Mouse (Mus musculus): ENCODE measurements at regions not wholly inside any gene's neighbourhood (a gene's known extent, or its start where the extent isn't known, plus 50 kb on each side); places are given as distances from the start of the nearest gene placed in this dataset.

DNA sequence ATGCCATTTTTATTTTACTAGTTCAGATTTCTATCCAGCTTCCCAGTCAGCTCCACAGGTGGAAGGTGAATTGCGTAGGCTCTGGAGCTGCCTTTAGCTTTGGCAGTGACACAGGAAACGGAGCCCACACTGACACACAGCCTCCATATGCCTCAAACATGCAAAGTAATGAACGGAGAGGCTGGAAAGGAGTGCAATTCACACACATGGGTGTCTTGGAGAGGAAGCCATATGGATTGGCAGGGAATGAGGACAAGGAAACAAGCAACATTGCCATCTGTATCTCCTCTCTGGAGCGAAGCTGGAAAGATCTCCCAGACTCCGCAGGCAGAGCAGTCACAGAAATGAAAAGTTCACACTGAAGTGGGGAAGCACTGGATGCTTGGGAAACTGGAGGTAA is 201.6 kb upstream of the 4930452B06Rik start:
- Histone ChIP-seq H3K27ac (ENCODE audit: insufficient read depth, low read depth) (no peak overlapping the region), H3K4me1 (ENCODE audit: control insufficient read depth in 1 of 2, insufficient read depth in 2 of 2) (no peaks in the 10 kb centered on the region), H3K4me3 (replicated peaks in 1 of 3; ENCODE audit: low read depth in 2 of 3, low read length in 2 of 3, poor library complexity in 1 of 3) (no peak overlapping the region), H3K27me3 (replicated peaks) (no peaks in the 10 kb centered on the region), H3K79me2 (replicated peaks; ENCODE audit: control insufficient read depth, extremely low read depth, insufficient read depth, poor library complexity, severe bottlenecking) (no peaks in the 10 kb centered on the region), H3K36me3 (replicated peaks in 1 of 2; ENCODE audit: control insufficient read depth in 1 of 2, insufficient read depth in 1 of 2, low read length in 1 of 2) (no peaks in the 10 kb centered on the region), H3K9me3 (replicated peaks; ENCODE audit: low read length) (no peaks in the 10 kb centered on the region), H3K4me2 (ENCODE audit: insufficient read depth, low read depth, poor library complexity, severe bottlenecking) (no peak overlapping the region), H3K9ac (ENCODE audit: insufficient read depth, low read depth) (no peak overlapping the region)
- dilution Hi-C loops (cut with MboI; ENCODE audit: extremely low pct_ligation_motif_present, extremely low pct_unique_long_range_greater_than_20kb, low sequenced_read_pairs) (no loop called here), in situ Hi-C loops (cut with MboI; ENCODE audit: low pct_ligation_motif_present, low pct_unique_long_range_greater_than_20kb, low sequenced_read_pairs) (no loop called here)
- no peak for DNase-seq (ENCODE audit: extremely low read depth)
- TF ChIP-seq USF2 (conservative IDR thresholded peaks at IDR 0.05; ENCODE audit: low read depth, low read length), result no peak
- no peak for TF ChIP-seq MXI1 (IDR thresholded peaks at IDR 0.05; ENCODE audit: low read depth, low read length)
- no peak for TF ChIP-seq RAD21 (IDR thresholded peaks at IDR 0.05; ENCODE audit: low read depth, low read length)
- TF ChIP-seq TBP (conservative IDR thresholded peaks at IDR 0.05; ENCODE audit: low read depth, low read length), result no peak
- TF ChIP-seq CHD1 (IDR thresholded peaks at IDR 0.05; ENCODE audit: low read depth, low read length), result no peak
- TF ChIP-seq ZKSCAN1 (IDR thresholded peaks at IDR 0.05; ENCODE audit: borderline replicate concordance, low read depth, low read length), result no peak
- TF ChIP-seq ZNF384 (IDR thresholded peaks at IDR 0.05; ENCODE audit: low read depth, low read length), result no peak
- TF ChIP-seq JUND (conservative IDR thresholded peaks at IDR 0.05; ENCODE audit: low read depth, low read length), result no peak
- TF ChIP-seq ZC3H11A (IDR thresholded peaks at IDR 0.05; ENCODE audit: low read depth, low read length), result no peak
- TF ChIP-seq POLR2A (IDR thresholded peaks at IDR 0.05; ENCODE audit: low read depth, low read length), result no peak
- TF ChIP-seq GABPA (IDR thresholded peaks at IDR 0.05; ENCODE audit: insufficient replicate concordance, low read depth, low read length), result no peak
- no peak for TF ChIP-seq MYC (IDR thresholded peaks at IDR 0.05; ENCODE audit: low read depth, low read length)
- TF ChIP-seq MAX (IDR thresholded peaks at IDR 0.05; ENCODE audit: low read length), result no peak
- no peak for TF ChIP-seq PAX5 (IDR thresholded peaks at IDR 0.05; ENCODE audit: low read length)
- TF ChIP-seq USF1 (IDR thresholded peaks at IDR 0.05; ENCODE audit: low read depth, low read length), result no peak
- no peak for TF ChIP-seq CHD2 (IDR thresholded peaks at IDR 0.05; ENCODE audit: low read length)

- no peaks in the 10 kb centered on the region for H3K27me3 ChIP-seq (replicated peaks)
- H3K4me1 ChIP-seq (ENCODE audit: control insufficient read depth in 1 of 2, insufficient read depth in 2 of 2), result peaks cover 0 to 21% of the 10 kb centered on the region in 2 experiments; a peak in 2 of 4 replicates
- H3K27ac ChIP-seq (ENCODE audit: insufficient read depth, low read depth), result no peak overlapping the region
- H3K9me3 ChIP-seq (replicated peaks; ENCODE audit: low read length), result peaks cover 1% of the 10 kb centered on the region
- H3K36me3 ChIP-seq (replicated peaks in 1 of 2; ENCODE audit: control insufficient read depth in 1 of 2, insufficient read depth in 1 of 2, low read length in 1 of 2), result no peaks in the 10 kb centered on the region
- peak; percentile 27 for DNase-seq (ENCODE audit: extremely low read depth)
- H3K79me2 ChIP-seq (replicated peaks; ENCODE audit: control insufficient read depth, extremely low read depth, insufficient read depth, poor library complexity, severe bottlenecking), result no peaks in the 10 kb centered on the region
- no peak overlapping the region for H3K4me3 ChIP-seq (replicated peaks in 1 of 3; ENCODE audit: low read depth in 2 of 3, low read length in 2 of 3, poor library complexity in 1 of 3)
- no peak overlapping the region for H3K4me2 ChIP-seq (ENCODE audit: insufficient read depth, low read depth, poor library complexity, severe bottlenecking)
- H3K9ac ChIP-seq (ENCODE audit: insufficient read depth, low read depth), result no peak overlapping the region
- in situ Hi-C loops (cut with MboI; ENCODE audit: low pct_ligation_motif_present, low pct_unique_long_range_greater_than_20kb, low sequenced_read_pairs), result no loop called here
- dilution Hi-C loops (cut with MboI; ENCODE audit: extremely low pct_ligation_motif_present, extremely low pct_unique_long_range_greater_than_20kb, low sequenced_read_pairs), result no loop called here
- TF ChIP-seq MAX (IDR thresholded peaks at IDR 0.05; ENCODE audit: low read length), result no peak
- TF ChIP-seq EP300 (IDR thresholded peaks at IDR 0.05; ENCODE audit: low read length), result peak; percentile 90
- TF ChIP-seq MAFK (IDR thresholded peaks at IDR 0.05; ENCODE audit: insufficient replicate concordance, low read length), result peak; percentile 74; the same call in 1 of the 2 replicates
- peak; percentile 61 for TF ChIP-seq IRF4 (IDR thresholded peaks at IDR 0.05; ENCODE audit: low read depth, low read length)
Measured at GRCm38 (mm10) chr14:8851572-8851971, 185.5 kb upstream of the 4930452B06Rik start.

Measured in CH12.LX (cell line).